Mouse (Mus musculus) heart, embryonic 14.5 days (tissue): Measurements from ENCODE around the gene R3hcc1l. TPM values are rescaled to one million over a fixed set of nuclear protein-coding genes. Genes with fewer than 3 reads are reported as not detected.
A peak's percentile ranks its signal among the peaks of the same experiment; 100 is the strongest.

Experiments used
- ATAC-seq: fragments of 200-750 bp; cut with Nextera tagmentation; 2 replicates; pipeline ENCODE4 v1.8.0; 2017; ENCODE audit warnings: low read depth, moderate TSS enrichment; ENCODE audit not compliant: insufficient number of reproducible peaks, insufficient read depth, low FRiP score
- H3K27ac ChIP-seq, 2 experiments: fragments of 200-500 bp in 1 of 2; fragments of 300-500 bp in 1 of 2; sonication (generic) in 1 of 2; replicated peaks in 1 of 2; 2 replicates each; pipeline ENCODE4 v1.5.1; 2012 to 2014; ENCODE audit warnings: low read depth in 2 of 2, low read length in 2 of 2, control low read depth in 1 of 2, mild to moderate bottlenecking in 1 of 2, mixed read lengths in 1 of 2; ENCODE audit not compliant: control insufficient read depth in 1 of 2, insufficient read depth in 1 of 2
- H3K27me3 ChIP-seq: fragments of 300-500 bp; sonication (generic); 2 replicates; pipeline ENCODE4 v1.6.1; 2014; ENCODE audit warnings: mild to moderate bottlenecking, low read length, control low read depth; ENCODE audit not compliant: control insufficient read depth, insufficient read depth
- H3K36me3 ChIP-seq: fragments of 300-500 bp; sonication (generic); 2 replicates; pipeline ENCODE4 v1.6.1; 2014; ENCODE audit warnings: mild to moderate bottlenecking, control low read depth, low read length, mixed read lengths; ENCODE audit not compliant: control insufficient read depth, insufficient read depth
- H3K4me1 ChIP-seq, 2 experiments: fragments of 200-500 bp in 1 of 2; fragments of 300-500 bp in 1 of 2; sonication (generic) in 1 of 2; 2 replicates each; pipeline ENCODE4 v1.6.1; 2012 to 2014; ENCODE audit warnings: low read length in 2 of 2, control low read depth in 1 of 2, mixed read lengths in 1 of 2; ENCODE audit not compliant: control insufficient read depth in 2 of 2, insufficient read depth in 2 of 2
- H3K4me2 ChIP-seq: fragments of 300-500 bp; sonication (generic); 2 replicates; pipeline ENCODE4 v1.6.1; 2014; ENCODE audit warnings: mild to moderate bottlenecking, low read length
- H3K4me3 ChIP-seq, 2 experiments: fragments of 200-500 bp in 1 of 2; fragments of 300-500 bp in 1 of 2; sonication (generic) in 1 of 2; 2 replicates each; pipeline ENCODE4 v1.5.1; 2012 to 2014; ENCODE audit warnings: low read length in 2 of 2, mild to moderate bottlenecking in 2 of 2, control low read depth in 1 of 2, low read depth in 1 of 2, moderate library complexity in 1 of 2; ENCODE audit not compliant: control insufficient read depth in 1 of 2, insufficient read depth in 1 of 2
- H3K9ac ChIP-seq: fragments of 300-500 bp; sonication (generic); 2 replicates; pipeline ENCODE4 v1.6.1; 2014; ENCODE audit warnings: mild to moderate bottlenecking, low read length
- H3K9me3 ChIP-seq: fragments of 300-500 bp; sonication (generic); 2 replicates; pipeline ENCODE4 v1.6.1; 2016; ENCODE audit warnings: low read length, control low read depth; ENCODE audit not compliant: control insufficient read depth
- WGBS: fragments of 180-500 bp; shearing (Covaris S2); extraction: QIAGEN DNeasy Blood & Tissue Kit; methylation state at CpG from one replicate; pipeline ENCODE4 v1.1.7; 2014; 5-methylcytosine and 5-hydroxymethylcytosine counted together
- polyA plus RNA-seq: library from polyadenylated mRNA; unstranded; fragments of >200 nt; fragmentation: Nextera tagmentation; extraction: Ambion mirVana; gene quantifications from 2 replicates; pipeline ENCODE4 v1.2.1, GENCODE M21; 2014

R3hcc1l gene
- polyA plus RNA-seq, 1 experiment from 2014 or later: 15.0 TPM

GRCm38 (mm10) chr19:42613116-42613515 lies 94.6 kb downstream of the R3hcc1l start:
- H3K36me3 ChIP-seq: no peaks in the 10 kb centered on the region
- no peak overlapping the region for H3K27ac ChIP-seq
- H3K4me3 ChIP-seq: peak overlapping the region; percentile 33 to 38
- ATAC-seq: no peak
- WGBS: 26% methylated on average over 7 of the region's 7 CpGs
- H3K9ac ChIP-seq: no peak overlapping the region
- no peaks in the 10 kb centered on the region for H3K9me3 ChIP-seq
- H3K27me3 ChIP-seq: peaks cover 6% of the 10 kb centered on the region; the same call in 1 of the 2 replicates
- peaks cover 8 to 10% of the 10 kb centered on the region in 2 experiments; a peak in 3 of 4 replicates for H3K4me1 ChIP-seq
- peak overlapping the region; percentile 79 for H3K4me2 ChIP-seq

- Histone ChIP-seq H3K4me1 (peaks cover 8 to 10% of the 10 kb centered on the region in 2 experiments; a peak in 3 of 4 replicates), H3K9me3 (no peaks in the 10 kb centered on the region), H3K4me2 (no peak overlapping the region), H3K27ac (no peak overlapping the region), H3K36me3 (no peaks in the 10 kb centered on the region), H3K9ac (no peak overlapping the region), H3K4me3 (no peak overlapping the region), H3K27me3 (peaks cover 6% of the 10 kb centered on the region; the same call in 1 of the 2 replicates)
- no peak for ATAC-seq
- whole genome bisulfite sequencing: 48% methylated on average over 7 of the region's 7 CpGs
These were observed 95.2 kb downstream of the R3hcc1l start for GRCm38 (mm10) chr19:42613647-42614225.

DNA sequence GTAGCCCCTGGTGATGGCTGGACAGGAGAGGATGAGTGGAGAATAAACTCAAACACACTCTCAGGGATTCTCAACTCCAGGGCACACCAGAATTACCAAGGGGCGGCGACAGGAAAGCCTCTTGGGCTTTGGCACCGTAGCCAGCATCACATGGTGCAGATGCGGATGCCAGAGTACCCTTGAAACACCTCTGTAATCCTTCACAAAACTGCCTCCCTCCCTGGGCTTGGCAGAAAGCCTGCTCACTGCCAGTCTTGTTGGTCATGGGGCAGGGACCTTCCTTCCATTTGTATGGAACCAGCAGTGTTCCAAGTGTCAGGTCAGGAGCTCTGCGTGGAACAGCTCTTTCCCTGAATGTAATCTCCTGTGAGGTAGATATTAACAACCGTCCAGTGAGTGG lies 109.5 kb downstream of the R3hcc1l start:
- 68% methylated on average over 6 of the region's 6 CpGs for whole genome bisulfite sequencing
- no peaks in the 10 kb centered on the region for H3K27me3 ChIP-seq
- H3K4me1 ChIP-seq: peaks cover 5 to 6% of the 10 kb centered on the region in 2 experiments; a peak in 3 of 4 replicates
- no peak for ATAC-seq
- H3K27ac ChIP-seq: no peak overlapping the region
- H3K36me3 ChIP-seq: no peaks in the 10 kb centered on the region
- no peak overlapping the region for H3K4me3 ChIP-seq
- no peaks in the 10 kb centered on the region for H3K9me3 ChIP-seq
- H3K4me2 ChIP-seq: no peak overlapping the region
- no peak overlapping the region for H3K9ac ChIP-seq

GRCm38 (mm10) chr19:42631541-42631961 lies 113.0 kb downstream of the R3hcc1l start:
- Histone ChIP-seq H3K4me1 (peaks cover 5 to 6% of the 10 kb centered on the region in 2 experiments; a peak in 3 of 4 replicates), H3K27me3 (no peaks in the 10 kb centered on the region; the same call in 1 of the 2 replicates), H3K36me3 (no peaks in the 10 kb centered on the region), H3K9ac (no peak overlapping the region), H3K4me3 (no peak overlapping the region), H3K4me2 (peak overlapping the region; percentile 46), H3K27ac (no peak overlapping the region), H3K9me3 (no peaks in the 10 kb centered on the region)
- 2% methylated on average over 8 of the region's 8 CpGs for WGBS
- ATAC-seq: no peak

DNA sequence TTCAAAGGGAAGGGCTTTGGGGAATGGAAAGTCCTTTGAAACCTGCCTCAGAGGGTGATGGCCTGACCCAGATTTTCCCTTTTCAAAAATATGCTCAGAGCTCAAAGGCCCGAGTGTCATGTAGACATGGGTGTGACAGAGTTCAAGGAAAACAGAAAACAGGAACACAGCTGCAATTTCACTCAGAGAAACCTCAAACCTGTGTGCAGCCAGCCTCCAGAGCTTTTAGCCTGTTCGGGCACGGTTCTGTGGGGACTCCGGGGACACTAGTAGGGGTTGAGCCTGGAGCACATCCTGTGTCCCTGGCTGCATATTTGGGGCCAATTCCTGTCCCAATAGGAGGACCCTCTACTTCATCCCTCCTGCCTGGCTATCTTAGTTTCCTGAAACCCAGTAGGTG lies 113.7 kb downstream of the R3hcc1l start:
- H3K9ac ChIP-seq: no peak overlapping the region
- H3K9me3 ChIP-seq: no peaks in the 10 kb centered on the region
- H3K36me3 ChIP-seq: no peaks in the 10 kb centered on the region
- no peak overlapping the region for H3K4me2 ChIP-seq
- no peak overlapping the region for H3K27ac ChIP-seq
- H3K4me3 ChIP-seq: no peak overlapping the region
- peaks cover 5 to 6% of the 10 kb centered on the region in 2 experiments; a peak in 3 of 4 replicates for H3K4me1 ChIP-seq
- H3K27me3 ChIP-seq: no peaks in the 10 kb centered on the region; the same call in 1 of the 2 replicates
- 62% methylated on average over 4 of the region's 4 CpGs for WGBS
- no peak for ATAC-seq

DNA sequence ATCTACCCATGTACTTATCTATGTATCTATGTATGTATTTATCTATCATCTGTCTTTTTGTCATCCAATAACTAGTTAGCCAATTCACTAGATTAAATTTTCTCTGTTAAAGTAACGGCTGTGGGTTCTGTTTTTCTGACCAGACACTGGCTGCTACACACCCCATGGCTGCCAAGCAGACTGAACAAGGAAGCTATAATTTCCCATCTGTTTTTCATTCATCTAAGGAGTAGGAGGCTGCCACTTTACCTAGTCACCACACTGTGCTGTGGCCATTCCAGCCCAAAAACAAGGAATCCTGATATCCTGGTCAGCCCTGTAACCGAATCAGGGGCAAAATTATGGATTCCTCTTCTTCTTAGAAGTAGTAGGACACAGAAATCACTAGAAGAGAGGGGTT lies 115.1 kb downstream of the R3hcc1l start:
- ATAC-seq: no peak
- no peaks in the 10 kb centered on the region for H3K9me3 ChIP-seq
- no peak overlapping the region for H3K27ac ChIP-seq
- peaks cover 5 to 6% of the 10 kb centered on the region in 2 experiments; a peak in 3 of 4 replicates for H3K4me1 ChIP-seq
- no peak overlapping the region for H3K4me3 ChIP-seq
- H3K4me2 ChIP-seq: no peak overlapping the region
- no peaks in the 10 kb centered on the region for H3K36me3 ChIP-seq
- H3K9ac ChIP-seq: no peak overlapping the region
- no peaks in the 10 kb centered on the region; the same call in 1 of the 2 replicates for H3K27me3 ChIP-seq
- 67% methylated on average over 2 of the region's 2 CpGs for WGBS

DNA sequence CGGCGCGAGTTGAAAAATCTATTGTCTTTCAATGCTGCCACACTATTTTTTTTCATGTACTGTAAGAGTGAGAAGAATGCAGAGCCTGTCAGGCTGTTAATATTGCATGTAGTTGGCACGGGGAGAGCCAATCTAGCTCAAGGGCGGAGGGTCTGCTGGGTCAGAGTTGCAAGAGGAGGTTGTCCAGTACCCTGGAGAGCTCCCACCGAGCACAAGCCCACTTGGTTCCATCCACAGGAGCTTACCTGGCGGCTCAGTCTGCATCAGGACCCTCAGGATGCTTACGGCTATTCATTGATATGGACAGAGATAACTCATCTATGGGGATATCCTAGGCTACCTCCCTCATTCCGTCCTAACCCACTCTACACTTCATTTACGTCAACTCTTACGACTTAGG lies 118.1 kb downstream of the R3hcc1l start:
- Histone ChIP-seq H3K4me2 (no peak overlapping the region), H3K4me3 (no peak overlapping the region), H3K4me1 (peaks cover 0 to 1% of the 10 kb centered on the region in 2 experiments; a peak in 1 of 4 replicates), H3K9me3 (no peaks in the 10 kb centered on the region), H3K27ac (no peak overlapping the region), H3K27me3 (no peaks in the 10 kb centered on the region; the same call in 1 of the 2 replicates), H3K36me3 (no peaks in the 10 kb centered on the region), H3K9ac (no peak overlapping the region)
- 38% methylated on average over 11 of the region's 11 CpGs for WGBS
- ATAC-seq: no peak
